Mouse (Mus musculus) testis, adult 2 months (tissue): ENCODE measurements around the gene Mrpl28. TPM values are rescaled to one million over a fixed set of nuclear protein-coding genes. Genes with fewer than 3 reads are reported as not detected.
"Not testable (repeated sequence)": the region's sequence is repeated elsewhere in the genome, so short reads cannot be mapped to it uniquely, and the experiment has no call there.

Experiments used
- H3K27ac ChIP-seq: fragments of 200-500 bp; 2 replicates; pipeline ENCODE4 v1.5.1; 2012; ENCODE audit warnings: low read depth, low read length; ENCODE audit not compliant: control insufficient read depth, insufficient read depth
- H3K27me3 ChIP-seq: fragments of 200-500 bp; 2 replicates; pipeline ENCODE4 v1.6.1; 2012; ENCODE audit warnings: mild to moderate bottlenecking, low read length, moderate library complexity; ENCODE audit not compliant: control insufficient read depth, insufficient read depth
- H3K36me3 ChIP-seq: fragments of 200-500 bp; 2 replicates; pipeline ENCODE4 v1.6.1; 2012; ENCODE audit warnings: mild to moderate bottlenecking, low read length; ENCODE audit not compliant: control insufficient read depth, insufficient read depth
- H3K4me1 ChIP-seq: fragments of 200-500 bp; 2 replicates; pipeline ENCODE4 v1.6.1; 2012; ENCODE audit warnings: low read length; ENCODE audit not compliant: control insufficient read depth, insufficient read depth
- H3K4me3 ChIP-seq: fragments of 200-500 bp; 2 replicates; pipeline ENCODE4 v1.5.1; 2012; ENCODE audit warnings: low read depth, mild to moderate bottlenecking, low read length, moderate library complexity, mixed read lengths; ENCODE audit not compliant: control insufficient read depth
- CTCF ChIP-seq: fragments of 200-500 bp; IDR thresholded peaks from 2 replicates; pipeline ENCODE4 v1.5.1; 2012; ENCODE audit warnings: low read depth, mild to moderate bottlenecking, inconsistent platforms, low read length, moderate library complexity; ENCODE audit not compliant: control insufficient read depth, insufficient read depth, insufficient replicate concordance
- POLR2A ChIP-seq: fragments of 200-500 bp; IDR thresholded peaks from 2 replicates; pipeline ENCODE4 v1.6.1; 2012; ENCODE audit warnings: low read depth, mild to moderate bottlenecking, inconsistent platforms, low read length, moderate library complexity; ENCODE audit not compliant: control insufficient read depth
- polyA plus RNA-seq: library from polyadenylated mRNA; depleted of rRNA; stranded (reverse); fragments of >200 nt; gene quantifications from 2 replicates; pipeline ENCODE4 v1.2.3, GENCODE M21; 2012

Gene Mrpl28
- polyA plus RNA-seq, 1 experiment: 30.4 TPM

DNA sequence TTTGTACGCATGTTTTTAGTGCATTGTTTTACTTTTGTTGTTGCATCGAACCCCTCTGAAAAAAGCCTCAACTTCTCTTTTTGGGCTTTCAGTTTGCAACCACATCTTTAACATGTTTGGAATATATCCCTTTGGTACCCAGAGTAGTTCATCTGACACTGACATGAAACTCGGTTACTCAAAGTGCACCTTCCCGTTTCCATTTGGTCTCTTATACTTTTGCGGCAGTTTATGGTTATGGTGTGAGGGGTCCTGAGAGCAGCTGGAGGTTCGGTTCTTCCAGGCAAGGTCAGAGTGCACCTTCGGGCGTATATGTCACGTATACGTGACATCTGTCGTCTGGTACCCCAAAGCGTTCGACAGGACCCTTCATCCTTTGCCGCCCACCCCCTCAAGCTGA lies 10.5 kb upstream of the Mrpl28 start:
- Histone ChIP-seq H3K4me3 (peak overlapping the region; percentile 86), H3K27me3 (no peaks in the 10 kb centered on the region), H3K36me3 (no peaks in the 10 kb centered on the region), H3K27ac (peak overlapping the region; percentile 79), H3K4me1 (peaks cover 4% of the 10 kb centered on the region)
- no peak; the same call in 1 of the 2 replicates for TF ChIP-seq POLR2A
- no peak for TF ChIP-seq CTCF

DNA sequence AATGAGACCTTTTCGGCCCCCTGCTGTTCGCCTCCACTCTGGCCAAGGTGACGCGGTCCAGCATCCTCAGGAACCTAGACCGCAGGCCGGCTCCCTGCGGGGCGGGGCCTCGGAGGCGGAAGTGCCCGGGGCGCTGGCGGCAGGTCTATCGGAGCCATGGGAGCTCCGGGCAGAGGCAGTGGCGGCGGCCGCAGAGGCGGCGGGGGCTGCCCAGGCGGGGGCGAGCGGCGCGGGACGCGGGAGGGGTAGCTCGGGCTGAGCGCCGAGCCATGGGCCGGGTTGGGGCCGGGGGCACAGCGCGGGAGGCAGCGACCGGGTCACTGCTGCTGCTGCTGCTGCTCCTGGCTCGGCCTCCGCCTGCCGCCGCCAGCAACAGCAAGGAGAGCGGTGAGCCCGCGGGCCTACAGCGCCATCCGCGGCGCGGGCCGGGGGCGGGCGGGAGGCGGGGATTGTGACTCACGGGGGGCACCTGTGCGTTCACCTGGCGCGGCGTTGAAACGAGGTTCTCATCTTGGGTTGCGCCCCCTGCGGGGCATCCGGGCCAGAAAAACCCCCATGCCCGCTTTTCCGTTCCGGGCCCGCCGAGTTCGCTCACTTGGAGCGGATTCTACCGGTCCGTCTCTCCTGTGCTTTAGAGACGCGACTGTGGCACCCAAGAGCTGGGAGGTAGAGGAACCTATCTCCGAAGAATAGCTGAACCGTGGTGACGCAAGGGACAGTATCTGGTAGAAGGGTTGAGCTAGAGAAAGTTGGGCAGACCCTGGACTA lies 9.9 kb upstream of the Mrpl28 start, which contains the start of gene Tmem8:
Tmem8 (plus strand) TSS at position 119 of the 768 bp plus-strand sequence.
- H3K4me3 ChIP-seq: peak within 1 kb of the TSS; percentile 86
- H3K27ac ChIP-seq: peak within 1 kb of the TSS; percentile 84
- H3K27me3 ChIP-seq: no peaks in the 10 kb centered on the region
- H3K36me3 ChIP-seq: no peaks in the 10 kb centered on the region
- TF ChIP-seq POLR2A: no peak; the same call in none of the 2 replicates
- no peak for TF ChIP-seq CTCF
- H3K4me1 ChIP-seq: peaks cover 4% of the 10 kb centered on the region

DNA sequence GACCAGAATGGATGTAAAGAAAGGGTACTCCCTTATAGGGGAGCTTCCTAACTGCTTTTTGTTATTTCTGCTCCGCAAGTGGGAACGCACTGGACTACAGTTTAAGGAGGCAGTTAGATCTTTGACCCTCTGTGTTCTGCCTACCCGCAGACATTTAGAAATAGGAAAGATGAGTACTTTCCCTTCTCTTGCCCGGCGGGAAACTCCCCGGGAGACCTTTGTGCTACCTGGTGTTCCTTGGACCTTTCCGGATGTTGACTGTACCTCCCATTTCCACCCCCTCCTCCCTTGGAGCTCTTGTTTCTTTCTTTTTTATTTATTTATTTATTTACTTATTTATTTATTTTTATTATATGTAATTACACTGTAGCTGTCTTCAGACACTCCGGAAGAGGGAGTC lies 9.2 kb upstream of the Mrpl28 start:
- Histone ChIP-seq H3K27me3 (no peaks in the 10 kb centered on the region), H3K27ac (peak overlapping the region; percentile 84), H3K4me3 (peak overlapping the region; percentile 86), H3K4me1 (peaks cover 4% of the 10 kb centered on the region), H3K36me3 (no peaks in the 10 kb centered on the region)
- TF ChIP-seq POLR2A (no peak), CTCF (no peak)

DNA sequence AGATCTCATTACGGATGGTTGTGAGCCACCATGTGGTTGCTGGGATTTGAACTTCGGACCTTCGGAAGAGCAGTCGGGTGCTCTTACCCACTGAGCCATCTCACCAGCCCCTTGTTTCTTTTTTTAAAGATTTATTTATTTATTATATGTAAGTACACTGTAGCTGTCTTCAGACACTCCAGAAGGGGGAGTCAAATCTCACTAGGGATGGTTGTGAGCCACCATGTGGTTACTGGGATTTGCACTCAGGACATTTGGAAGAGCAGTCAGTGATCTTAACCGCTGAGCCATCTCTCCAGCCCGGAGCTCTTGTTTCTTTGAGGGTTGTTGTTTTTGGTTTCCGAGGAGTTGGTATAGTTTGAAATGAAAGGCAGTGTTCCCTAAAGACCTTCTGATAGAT lies 8.8 kb upstream of the Mrpl28 start:
- not testable (repeated sequence) for H3K27me3 ChIP-seq, H3K27ac ChIP-seq, H3K4me1 ChIP-seq, H3K36me3 ChIP-seq
- peak overlapping the region; percentile 75 for H3K4me3 ChIP-seq

DNA sequence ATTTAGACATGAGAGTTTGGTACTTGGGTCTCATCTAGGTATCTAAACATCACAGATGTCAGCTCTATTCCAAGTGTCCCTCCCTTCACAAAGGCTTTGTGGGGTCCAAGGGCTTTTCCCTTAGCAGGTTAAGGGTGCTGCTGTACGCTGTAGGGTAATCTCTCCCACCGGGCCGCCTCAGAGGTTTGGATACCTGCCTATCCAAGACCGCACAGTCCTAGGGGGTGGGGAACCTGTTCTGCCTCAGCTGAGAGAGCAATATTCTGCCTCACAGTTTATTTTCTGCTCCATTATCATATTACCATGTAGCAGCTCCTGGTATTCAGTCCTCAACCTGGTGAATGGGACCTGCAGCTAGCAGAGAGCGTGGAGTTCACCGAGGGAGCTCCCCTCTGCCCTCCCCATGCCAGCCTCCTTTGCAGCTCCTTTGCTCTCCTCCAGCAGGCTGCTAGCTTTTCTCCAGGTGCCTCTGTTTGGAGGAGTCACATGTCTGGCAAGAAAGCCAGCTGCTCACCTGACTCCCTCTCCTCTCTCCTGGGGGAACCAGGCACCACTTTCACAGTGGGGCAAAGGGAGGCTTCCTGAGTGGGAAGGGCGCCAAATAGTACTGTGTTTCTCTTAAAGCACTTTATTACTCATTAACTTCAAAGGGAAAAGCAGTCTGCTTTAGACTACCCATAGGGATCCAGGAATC lies 7.9 kb upstream of the Mrpl28 start:
- TF ChIP-seq POLR2A: no peak
- H3K36me3 ChIP-seq: no peaks in the 10 kb centered on the region
- peaks cover 4% of the 10 kb centered on the region for H3K4me1 ChIP-seq
- H3K27me3 ChIP-seq: no peaks in the 10 kb centered on the region
- H3K4me3 ChIP-seq: peak overlapping the region; percentile 19
- H3K27ac ChIP-seq: no peak overlapping the region

DNA sequence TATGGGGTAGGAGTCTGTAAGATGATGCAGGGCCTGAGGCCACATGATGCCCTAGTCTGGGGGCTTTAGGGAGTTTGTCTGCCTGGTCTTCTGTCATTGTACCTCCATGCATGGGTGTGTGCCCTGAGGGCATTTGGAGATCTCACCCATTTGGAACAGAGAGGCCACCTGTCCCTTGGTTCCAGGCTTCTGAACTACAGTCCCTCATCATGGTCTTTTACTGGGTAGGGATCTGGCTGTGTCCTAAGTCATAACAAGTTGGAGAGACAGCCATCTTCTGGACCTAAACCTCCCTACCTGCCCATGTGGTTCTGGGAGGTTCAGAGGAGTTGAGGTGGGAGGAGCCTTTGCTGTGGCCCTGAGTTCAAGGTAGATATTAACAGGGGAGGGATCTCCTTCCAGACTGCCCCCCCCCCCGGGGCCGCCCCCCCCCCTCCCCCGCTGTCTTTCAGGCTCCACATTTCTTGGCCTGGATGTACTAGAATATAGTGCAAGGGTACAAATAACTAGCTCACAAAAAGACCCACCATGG lies 7.3 kb upstream of the Mrpl28 start:
- no peaks in the 10 kb centered on the region for H3K36me3 ChIP-seq
- peaks cover 4% of the 10 kb centered on the region for H3K4me1 ChIP-seq
- H3K27ac ChIP-seq: no peak overlapping the region
- H3K27me3 ChIP-seq: no peaks in the 10 kb centered on the region
- H3K4me3 ChIP-seq: no peak overlapping the region
- TF ChIP-seq POLR2A (no peak), CTCF (no peak)

DNA sequence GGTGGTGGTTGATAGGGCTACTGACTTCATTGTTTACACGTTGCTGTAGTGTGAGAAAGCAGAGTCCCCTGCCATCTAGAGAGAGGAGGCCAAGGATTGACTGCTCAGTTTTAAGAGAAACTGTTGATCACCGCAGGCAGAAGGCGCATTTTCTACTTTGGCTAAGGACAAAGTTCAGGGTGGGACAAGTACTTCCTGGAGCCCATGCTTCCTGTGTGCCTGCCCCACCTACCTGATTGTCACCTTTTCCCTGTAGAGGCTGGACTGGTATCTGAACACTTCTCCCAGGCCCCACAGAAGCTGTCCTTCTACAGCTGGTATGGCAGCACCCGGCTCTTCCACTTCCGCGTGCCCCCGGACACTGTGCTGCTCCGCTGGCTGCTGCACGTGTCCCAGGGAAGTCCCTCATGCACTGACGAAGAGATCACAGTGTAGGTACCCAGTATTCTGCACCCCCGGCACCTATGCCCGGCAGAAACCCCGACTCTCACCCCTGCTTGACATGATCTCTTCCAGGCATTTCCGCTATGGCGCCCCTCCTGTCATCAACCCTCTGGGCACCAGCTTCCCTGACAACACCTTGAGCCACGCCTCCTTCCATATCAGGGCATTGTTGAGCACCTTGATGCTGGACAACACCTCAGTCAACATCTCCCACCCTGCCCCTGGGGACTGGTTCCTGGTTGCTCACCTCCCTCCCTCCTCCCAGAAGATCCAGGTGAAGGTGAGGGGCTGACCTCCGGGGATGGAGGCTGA lies 6.6 kb upstream of the Mrpl28 start:
- peaks cover 4% of the 10 kb centered on the region for H3K4me1 ChIP-seq
- TF ChIP-seq POLR2A (no peak), CTCF (no peak)
- no peaks in the 10 kb centered on the region for H3K36me3 ChIP-seq
- H3K27me3 ChIP-seq: no peaks in the 10 kb centered on the region
- no peak overlapping the region for H3K27ac ChIP-seq
- H3K4me3 ChIP-seq: no peak overlapping the region
